Mouse (Mus musculus): Measurements from ENCODE around the gene Sap25. TPM values are rescaled to one million over a fixed set of nuclear protein-coding genes. Genes with fewer than 3 reads are reported as not detected.
A peak's percentile ranks its signal among the peaks of the same experiment; 100 is the strongest.

Sap25 gene
- polyA plus RNA-seq, 1 experiment from 2014 or later = 5.9 TPM

DNA sequence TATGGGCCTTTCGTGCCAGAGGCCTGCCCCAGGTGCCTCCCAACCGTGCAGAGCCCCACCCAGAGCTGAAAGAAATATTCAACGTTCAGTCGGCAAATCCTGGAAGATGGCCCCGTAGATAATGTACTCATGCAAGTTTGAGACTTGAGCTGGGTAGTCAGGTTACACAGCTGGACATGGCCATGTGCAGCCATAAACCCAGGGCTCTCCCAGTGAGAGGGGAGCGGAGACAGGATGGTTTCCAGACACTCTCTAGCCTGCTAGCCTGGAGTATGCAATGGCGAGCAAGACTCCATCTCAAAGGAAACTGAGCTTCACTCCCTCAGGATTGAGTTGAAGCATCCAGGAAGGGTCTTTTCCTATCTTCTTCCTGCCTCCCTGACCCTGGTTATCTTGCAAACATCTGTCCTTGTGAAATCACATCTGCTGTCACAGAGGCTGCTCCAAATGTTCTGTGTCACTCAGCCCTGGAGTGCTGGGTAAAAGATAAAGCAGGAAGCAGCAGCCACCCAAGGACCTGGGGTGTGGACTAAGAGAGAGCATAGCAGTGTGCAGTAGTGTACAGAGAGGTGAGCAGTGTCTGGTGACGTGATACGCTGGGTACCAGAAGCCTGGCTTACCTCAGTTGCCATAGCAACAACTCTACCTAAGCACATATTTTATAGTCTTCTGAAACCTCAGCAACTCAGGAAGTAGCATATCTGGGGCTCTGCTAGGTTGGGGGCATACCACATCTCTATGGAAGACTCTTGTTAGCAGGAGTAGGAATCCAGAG, 6.9 kb downstream of the Sap25 start:
- H3K27me3 ChIP-seq (ENCODE audit: control insufficient read depth, insufficient read depth, low read depth, low read length) = peaks cover 29% of the 10 kb centered on the region
- peak overlapping the region; percentile 66 for H3K27ac ChIP-seq (ENCODE audit: low read length)
- WGBS = 74% methylated on average over 9 of the region's 9 CpGs
- H3K4me1 ChIP-seq (ENCODE audit: control insufficient read depth, insufficient read depth, low read length) = peaks cover 27% of the 10 kb centered on the region
- H3K4me3 ChIP-seq (ENCODE audit: low read depth, low read length) = no peak overlapping the region
- no peaks in the 10 kb centered on the region for H3K9me3 ChIP-seq (replicated peaks; ENCODE audit: control insufficient read depth, low read length, poor library complexity, severe bottlenecking)
- H3K36me3 ChIP-seq (ENCODE audit: control insufficient read depth, insufficient read depth, low read length) = peaks cover 4% of the 10 kb centered on the region; the same call in 1 of the 2 replicates
- H3K9ac ChIP-seq (ENCODE audit: low read depth, low read length) = peak overlapping the region; percentile 40; the same call in 1 of the 2 replicates
- ATAC-seq = peak; percentile 79
- H3K4me2 ChIP-seq (ENCODE audit: low read length) = no peak overlapping the region

GRCm38 (mm10) chr5:137649251-137649650, 8.1 kb downstream of the Sap25 start:
- H3K4me2 ChIP-seq (ENCODE audit: low read length) = no peak overlapping the region
- H3K27me3 ChIP-seq (ENCODE audit: control insufficient read depth, insufficient read depth, low read depth, low read length) = peaks cover 22% of the 10 kb centered on the region
- no peak overlapping the region for H3K4me3 ChIP-seq (ENCODE audit: low read depth, low read length)
- peaks cover 4% of the 10 kb centered on the region; the same call in 1 of the 2 replicates for H3K36me3 ChIP-seq (ENCODE audit: control insufficient read depth, insufficient read depth, low read length)
- peaks cover 27% of the 10 kb centered on the region for H3K4me1 ChIP-seq (ENCODE audit: control insufficient read depth, insufficient read depth, low read length)
- 25% methylated on average over 4 of the region's 4 CpGs for WGBS
- ATAC-seq = no peak
- no peak overlapping the region for H3K9ac ChIP-seq (ENCODE audit: low read depth, low read length)
- H3K27ac ChIP-seq (ENCODE audit: low read length) = no peak overlapping the region
- H3K9me3 ChIP-seq (replicated peaks; ENCODE audit: control insufficient read depth, low read length, poor library complexity, severe bottlenecking) = no peaks in the 10 kb centered on the region

DNA sequence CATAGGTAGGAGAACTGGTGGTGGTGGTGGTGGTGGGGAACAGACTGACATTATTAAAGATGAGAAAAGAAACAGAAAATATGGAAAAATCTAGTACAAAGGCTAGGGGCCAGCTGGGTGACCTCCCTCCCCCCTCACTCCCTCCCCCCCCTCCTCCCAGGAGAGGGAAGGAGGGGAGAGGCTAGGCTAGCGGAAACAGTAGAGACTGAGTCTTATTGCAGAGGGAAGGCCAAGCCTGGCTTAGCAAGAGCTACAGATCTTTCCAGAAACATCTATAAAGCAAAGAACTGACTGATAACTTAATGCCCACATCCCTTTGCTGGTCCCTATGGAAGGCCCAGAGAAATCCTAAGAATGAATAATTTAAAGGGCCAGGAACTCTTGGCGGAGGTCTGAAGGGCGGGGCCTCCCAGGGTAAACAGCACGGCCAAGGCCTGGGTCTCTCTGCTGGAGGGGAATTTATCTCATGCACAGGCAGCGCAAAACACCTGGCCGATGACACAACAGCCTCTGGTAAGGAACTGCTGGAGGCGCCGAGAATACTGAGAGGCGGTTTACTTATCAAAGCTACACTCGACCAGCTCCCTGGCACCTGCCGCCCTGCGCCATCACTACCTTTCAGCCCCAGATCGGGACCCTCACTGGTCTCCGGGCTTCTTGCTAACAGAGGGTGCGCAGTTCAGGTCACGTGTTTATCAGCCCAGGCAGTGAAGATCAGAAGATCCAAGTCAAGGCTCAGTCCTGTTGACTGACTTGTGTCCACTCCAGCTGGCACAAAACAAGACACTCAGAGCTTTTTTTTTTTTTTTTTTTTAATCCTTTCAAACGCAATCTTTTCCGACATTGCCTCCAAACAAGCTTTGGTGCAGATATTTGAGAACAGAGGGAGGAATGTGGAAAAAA, 8.8 kb downstream of the Sap25 start:
- Histone ChIP-seq H3K4me3 (ENCODE audit: low read depth, low read length) (no peak overlapping the region), H3K36me3 (ENCODE audit: control insufficient read depth, insufficient read depth, low read length) (peaks cover 4% of the 10 kb centered on the region; the same call in 1 of the 2 replicates), H3K9me3 (replicated peaks; ENCODE audit: control insufficient read depth, low read length, poor library complexity, severe bottlenecking) (no peaks in the 10 kb centered on the region), H3K27me3 (ENCODE audit: control insufficient read depth, insufficient read depth, low read depth, low read length) (peaks cover 16% of the 10 kb centered on the region), H3K9ac (ENCODE audit: low read depth, low read length) (no peak overlapping the region), H3K4me1 (ENCODE audit: control insufficient read depth, insufficient read depth, low read length) (peaks cover 27% of the 10 kb centered on the region), H3K4me2 (ENCODE audit: low read length) (peak overlapping the region; percentile 43), H3K27ac (ENCODE audit: low read length) (0 out of 2 replicates have a peak overlapping the region, but pooled peaks have one; percentile 13)
- 14% methylated on average over 18 of the region's 18 CpGs for WGBS
- ATAC-seq = no peak

GRCm38 (mm10) chr5:137652474-137652873, 11.3 kb downstream of the Sap25 start:
- H3K4me1 ChIP-seq (ENCODE audit: control insufficient read depth, insufficient read depth, low read length) = peaks cover 23% of the 10 kb centered on the region
- no peaks in the 10 kb centered on the region for H3K9me3 ChIP-seq (replicated peaks; ENCODE audit: control insufficient read depth, low read length, poor library complexity, severe bottlenecking)
- H3K36me3 ChIP-seq (ENCODE audit: control insufficient read depth, insufficient read depth, low read length) = peaks cover 4% of the 10 kb centered on the region; the same call in 1 of the 2 replicates
- WGBS = 33% methylated on average over 3 of the region's 3 CpGs
- no peak overlapping the region for H3K4me2 ChIP-seq (ENCODE audit: low read length)
- H3K4me3 ChIP-seq (ENCODE audit: low read depth, low read length) = no peak overlapping the region
- H3K27ac ChIP-seq (ENCODE audit: low read length) = no peak overlapping the region
- no peak for ATAC-seq
- H3K9ac ChIP-seq (ENCODE audit: low read depth, low read length) = no peak overlapping the region
- no peaks in the 10 kb centered on the region for H3K27me3 ChIP-seq (ENCODE audit: control insufficient read depth, insufficient read depth, low read depth, low read length)

DNA sequence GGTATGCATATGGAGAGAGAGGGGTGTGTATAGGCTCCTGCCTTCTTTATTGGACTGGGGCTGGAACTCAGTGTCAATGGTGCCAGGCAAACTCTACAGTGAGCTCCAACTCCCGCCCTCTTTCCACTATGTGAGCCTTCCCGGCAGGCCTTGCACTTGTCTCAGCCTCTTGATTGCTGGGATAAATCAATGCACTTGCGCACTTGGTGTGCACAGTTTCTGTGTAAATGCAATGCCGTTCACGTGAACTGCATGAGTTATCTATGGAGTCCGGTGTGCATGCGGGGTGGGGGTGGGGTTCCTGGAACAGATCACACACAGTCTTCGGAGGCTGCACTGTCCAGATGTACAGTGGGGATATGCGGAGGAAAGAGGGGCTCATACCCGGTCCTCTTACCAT, 12.2 kb downstream of the Sap25 start:
- no peak overlapping the region for H3K9ac ChIP-seq (ENCODE audit: low read depth, low read length)
- H3K27me3 ChIP-seq (ENCODE audit: control insufficient read depth, insufficient read depth, low read depth, low read length) = no peaks in the 10 kb centered on the region
- peaks cover 4% of the 10 kb centered on the region; the same call in 1 of the 2 replicates for H3K36me3 ChIP-seq (ENCODE audit: control insufficient read depth, insufficient read depth, low read length)
- no peak overlapping the region for H3K4me2 ChIP-seq (ENCODE audit: low read length)
- no peak for ATAC-seq
- H3K4me1 ChIP-seq (ENCODE audit: control insufficient read depth, insufficient read depth, low read length) = peaks cover 16% of the 10 kb centered on the region
- 91% methylated on average over 10 of the region's 10 CpGs for WGBS
- H3K27ac ChIP-seq (ENCODE audit: low read length) = no peak overlapping the region
- H3K4me3 ChIP-seq (ENCODE audit: low read depth, low read length) = no peak overlapping the region
- no peaks in the 10 kb centered on the region for H3K9me3 ChIP-seq (replicated peaks; ENCODE audit: control insufficient read depth, low read length, poor library complexity, severe bottlenecking)

GRCm38 (mm10) chr5:137654746-137655145, 13.6 kb downstream of the Sap25 start:
- no peaks in the 10 kb centered on the region for H3K27me3 ChIP-seq (ENCODE audit: control insufficient read depth, insufficient read depth, low read depth, low read length)
- peaks cover 5% of the 10 kb centered on the region for H3K4me1 ChIP-seq (ENCODE audit: control insufficient read depth, insufficient read depth, low read length)
- H3K4me3 ChIP-seq (ENCODE audit: low read depth, low read length) = no peak overlapping the region
- no peak overlapping the region for H3K9ac ChIP-seq (ENCODE audit: low read depth, low read length)
- 82% methylated on average over 7 of the region's 7 CpGs for WGBS
- no peak for ATAC-seq
- no peak overlapping the region for H3K4me2 ChIP-seq (ENCODE audit: low read length)
- no peaks in the 10 kb centered on the region for H3K9me3 ChIP-seq (replicated peaks; ENCODE audit: control insufficient read depth, low read length, poor library complexity, severe bottlenecking)
- H3K27ac ChIP-seq (ENCODE audit: low read length) = no peak overlapping the region
- peaks cover 4% of the 10 kb centered on the region; the same call in 1 of the 2 replicates for H3K36me3 ChIP-seq (ENCODE audit: control insufficient read depth, insufficient read depth, low read length)

DNA sequence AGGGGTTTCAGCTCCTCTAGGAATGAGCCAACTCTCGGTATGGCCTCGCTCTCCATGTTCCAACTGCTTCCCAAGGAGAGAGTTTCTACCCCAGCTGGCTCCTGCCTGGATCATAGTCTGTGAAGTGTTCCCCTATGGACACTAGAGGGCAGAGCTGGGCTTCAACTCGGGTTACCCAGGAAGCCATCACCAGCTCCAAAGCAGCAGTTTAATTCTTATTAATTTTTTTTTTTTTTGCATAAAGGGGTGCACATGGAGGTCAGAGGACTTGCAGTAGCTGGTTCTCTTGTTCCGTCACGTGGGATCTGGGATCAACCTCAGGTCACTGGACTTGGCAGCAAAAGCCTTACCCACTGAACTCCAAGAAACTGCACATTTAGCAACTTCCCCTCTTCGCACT, 15.8 kb downstream of the Sap25 start:
- Histone ChIP-seq H3K27ac (ENCODE audit: low read length) (peak overlapping the region; percentile 35; the same call in 1 of the 2 replicates), H3K4me1 (ENCODE audit: control insufficient read depth, insufficient read depth, low read length) (no peaks in the 10 kb centered on the region), H3K4me2 (ENCODE audit: low read length) (no peak overlapping the region), H3K27me3 (ENCODE audit: control insufficient read depth, insufficient read depth, low read depth, low read length) (no peaks in the 10 kb centered on the region), H3K9ac (ENCODE audit: low read depth, low read length) (no peak overlapping the region), H3K36me3 (ENCODE audit: control insufficient read depth, insufficient read depth, low read length) (peaks cover 7% of the 10 kb centered on the region), H3K4me3 (ENCODE audit: low read depth, low read length) (no peak overlapping the region), H3K9me3 (replicated peaks; ENCODE audit: control insufficient read depth, low read length, poor library complexity, severe bottlenecking) (no peaks in the 10 kb centered on the region)
- 24% methylated on average over 6 of the region's 6 CpGs for WGBS
- 0 out of 2 replicates have a peak, but pooled peaks have one; percentile 9 for ATAC-seq

- 92% methylated on average over 6 of the region's 6 CpGs for WGBS
- no peaks in the 10 kb centered on the region for H3K9me3 ChIP-seq (replicated peaks; ENCODE audit: control insufficient read depth, low read length, poor library complexity, severe bottlenecking)
Observed at GRCm38 (mm10) chr5:137660064-137660688, 19.0 kb downstream of the Sap25 start.

More at GRCm38 (mm10) chr5:137660064-137660688, 19.0 kb downstream of the Sap25 start:
- peaks cover 17% of the 10 kb centered on the region for H3K36me3 ChIP-seq (ENCODE audit: control insufficient read depth, insufficient read depth, low read length)
- no peak overlapping the region for H3K9ac ChIP-seq (ENCODE audit: low read depth, low read length)
- no peak for ATAC-seq
- H3K4me2 ChIP-seq (ENCODE audit: low read length) = no peak overlapping the region
- H3K4me3 ChIP-seq (ENCODE audit: low read depth, low read length) = no peak overlapping the region
- no peaks in the 10 kb centered on the region for H3K4me1 ChIP-seq (ENCODE audit: control insufficient read depth, insufficient read depth, low read length)
- no peak overlapping the region for H3K27ac ChIP-seq (ENCODE audit: low read length)
- H3K27me3 ChIP-seq (ENCODE audit: control insufficient read depth, insufficient read depth, low read depth, low read length) = no peaks in the 10 kb centered on the region

All from midbrain, embryonic 16.5 days (tissue).